9 mouse cellular contexts compared by ENCODE assay signal in the genomic region with DNA sequence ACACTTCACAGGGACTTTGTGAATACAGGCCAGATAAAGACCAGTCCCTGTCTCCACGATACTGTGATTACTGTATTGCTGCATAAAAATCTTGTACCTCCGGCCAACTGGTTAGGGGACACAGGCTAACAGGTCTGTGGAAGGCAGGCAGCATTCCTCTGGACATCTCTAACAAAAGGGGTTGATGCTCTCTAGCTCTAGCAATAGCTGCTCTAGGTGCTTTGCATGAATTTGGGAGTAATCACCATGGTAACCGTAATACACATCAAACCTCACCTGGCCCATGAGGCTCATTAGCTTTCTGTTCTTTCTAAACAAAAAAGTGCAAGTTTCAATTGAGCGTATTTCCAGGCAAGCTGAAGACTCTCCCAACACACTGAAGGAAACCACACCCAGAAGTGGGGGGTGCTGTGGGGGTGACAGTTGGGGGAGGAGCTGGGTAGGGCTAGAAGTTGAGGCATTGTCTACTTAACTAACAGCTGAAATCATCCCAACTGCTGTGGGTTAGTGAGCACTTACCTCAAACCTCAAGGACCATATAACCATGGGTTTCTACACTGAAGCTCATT.
A peak's percentile ranks its signal among the peaks of the same experiment; 100 is the strongest.
DNase-seq lines count a peak whose midpoint lies in the region; ATAC-seq lines count a peak whose summit lies in the region.
"Had no signal": no experiment of that assay in that cellular context is flagged by ENCODE, and none has a peak within 500 bp of the region (broad histone marks: within the 10 kb centered on the region; RNA-seq: fewer than 3 reads in every experiment).

No protein-coding gene starts in this region.

- peak; percentile 26; the same call in 1 of the 2 replicates for ATAC-seq in hindbrain, embryonic 14.5 days (ENCODE audit: low FRiP score)
- ATAC-seq in hindbrain, embryonic 12.5 days (ENCODE audit: low FRiP score), result no peak
- no peak for ATAC-seq in stomach, embryonic 15.5 days (ENCODE audit: insufficient read depth, low FRiP score, low read depth)

- 70% methylated on average over 4 of the region's 4 CpGs for WGBS in hindbrain, embryonic 14.5 days
- WGBS in hindbrain, embryonic 12.5 days, result 80% methylated on average over 4 of the region's 4 CpGs
- WGBS in stomach, embryonic 15.5 days, result 74% methylated on average over 4 of the region's 4 CpGs

- H3K27ac ChIP-seq in hindbrain, embryonic 14.5 days, result no peak overlapping the region
- H3K27ac ChIP-seq in hindbrain, embryonic 12.5 days, result no peak overlapping the region
- H3K27ac ChIP-seq in stomach, embryonic 15.5 days, result 0 out of 2 replicates have a peak overlapping the region, but pooled peaks have one; percentile 17
- H3K27ac ChIP-seq: macrophage had no signal

- peaks cover 13% of the 10 kb centered on the region; the same call in 1 of the 2 replicates for H3K36me3 ChIP-seq in hindbrain, embryonic 14.5 days (replicated peaks; ENCODE audit: control insufficient read depth, insufficient read depth)
- H3K36me3 ChIP-seq in hindbrain, embryonic 12.5 days, result no peaks in the 10 kb centered on the region
- H3K36me3 ChIP-seq in stomach, embryonic 15.5 days, result no peaks in the 10 kb centered on the region

- no peak overlapping the region for H3K4me3 ChIP-seq in hindbrain, embryonic 14.5 days (replicated peaks; ENCODE audit: low read length)
- no peak overlapping the region for H3K4me3 ChIP-seq in hindbrain, embryonic 12.5 days
- H3K4me3 ChIP-seq in stomach, embryonic 15.5 days (replicated peaks), result no peak overlapping the region

- no peaks in the 10 kb centered on the region for H3K27me3 ChIP-seq in hindbrain, embryonic 14.5 days (ENCODE audit: control insufficient read depth, insufficient read depth, low read length)
- H3K27me3 ChIP-seq in hindbrain, embryonic 12.5 days, result no peaks in the 10 kb centered on the region
- H3K27me3 ChIP-seq in stomach, embryonic 15.5 days (replicated peaks), result no peaks in the 10 kb centered on the region

- DNase-seq in hindbrain, embryonic 14.5 days (ENCODE audit: low spot score), result no peak
- DNase-seq in R1 (ENCODE audit: low read depth, low spot score) (peak; percentile 78), liver (peak; percentile 35), adipocyte (ENCODE audit: low spot score) (no peak)
- no peak for DNase-seq in left cerebral cortex, postnatal 14 days (ENCODE audit: low spot score in 2 of 2)
- no peak for DNase-seq in left cerebral cortex, postnatal 25 days (ENCODE audit: low spot score in 2 of 2)

- no peaks in the 10 kb centered on the region for H3K4me1 ChIP-seq in hindbrain, embryonic 14.5 days (replicated peaks; ENCODE audit: control insufficient read depth, insufficient read depth, low read length)
- peaks cover 2% of the 10 kb centered on the region; the same call in 1 of the 2 replicates for H3K4me1 ChIP-seq in hindbrain, embryonic 12.5 days
- H3K4me1 ChIP-seq in stomach, embryonic 15.5 days, result peaks cover 26% of the 10 kb centered on the region

- no peaks in the 10 kb centered on the region for H3K9me3 ChIP-seq in hindbrain, embryonic 14.5 days (ENCODE audit: control insufficient read depth, low read length)
- H3K9me3 ChIP-seq in hindbrain, embryonic 12.5 days (replicated peaks), result no peaks in the 10 kb centered on the region
- no peaks in the 10 kb centered on the region for H3K9me3 ChIP-seq in stomach, embryonic 15.5 days

- intact Hi-C loops in left cerebral cortex, postnatal 14 days (cut with DNase I), result no loop called here
- intact Hi-C loops in left cerebral cortex, postnatal 25 days (cut with DNase I), result no loop called here

- H3K9ac ChIP-seq in hindbrain, embryonic 14.5 days, result no peak overlapping the region
- H3K9ac ChIP-seq in hindbrain, embryonic 12.5 days, result no peak overlapping the region
- no peak overlapping the region for H3K9ac ChIP-seq in stomach, embryonic 15.5 days

- no peak overlapping the region for H3K4me2 ChIP-seq in hindbrain, embryonic 14.5 days (replicated peaks)
- no peak overlapping the region for H3K4me2 ChIP-seq in hindbrain, embryonic 12.5 days (replicated peaks)
- no peak overlapping the region for H3K4me2 ChIP-seq in stomach, embryonic 15.5 days

Comparison
In these comparisons a context has a peak if more than half of its experiments do, and no peak if none do; other contexts are left out.
1. DNase-seq: peak in R1 (single experiment) and liver (single experiment); none in hindbrain, embryonic 14.5 days (single experiment), adipocyte (single experiment), left cerebral cortex, postnatal 14 days (0 of 2) and left cerebral cortex, postnatal 25 days (0 of 2).